Mouse (Mus musculus): ENCODE results near the gene Atn1. TPM values are rescaled to one million over a fixed set of nuclear protein-coding genes. Genes with fewer than 3 reads are reported as not detected.

Atn1 gene
- total RNA-seq, 2 experiments from 2014 or later: 31.8 to 32.4 TPM

GRCm38 (mm10) chr6:124711824-124712782 lies 44.2 kb downstream of the Atn1 start, which contains the start of the genes Emg1 and Phb2:
Gene Emg1 (minus strand): TSS chr6:124712178.
Gene Phb2 (plus strand): TSS chr6:124712336.
- DNase-seq: peak; percentile 98

GRCm38 (mm10) chr6:124708289-124708889 lies 47.9 kb downstream of the Atn1 start:
- no peak for DNase-seq

DNA sequence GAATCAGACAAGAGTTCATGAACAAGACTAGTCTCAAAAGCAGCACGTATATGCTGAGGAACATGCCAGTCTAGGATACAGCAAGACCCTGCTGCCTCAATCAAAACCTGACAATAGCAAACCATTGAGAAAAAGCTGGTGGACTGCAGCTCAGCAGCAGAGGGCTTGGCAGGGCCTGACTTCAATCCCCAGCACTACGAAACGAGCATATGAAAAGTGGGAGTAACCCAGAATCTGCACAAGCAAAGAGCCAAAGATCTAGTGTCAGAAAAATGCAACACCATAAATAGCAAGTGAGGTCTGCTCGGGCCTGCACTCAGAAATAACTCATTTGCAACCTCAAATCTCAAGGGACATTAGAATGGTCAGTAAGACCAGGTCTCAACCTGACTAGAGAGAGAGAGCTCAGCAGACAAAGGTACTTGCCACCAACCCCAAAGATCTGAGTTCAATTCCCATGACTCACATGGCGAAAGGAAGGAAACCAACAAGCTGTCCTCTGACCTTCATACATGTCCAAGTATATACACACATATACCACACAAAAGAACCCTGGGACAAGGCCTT lies 50.2 kb downstream of the Atn1 start:
- no peak for DNase-seq

DNA sequence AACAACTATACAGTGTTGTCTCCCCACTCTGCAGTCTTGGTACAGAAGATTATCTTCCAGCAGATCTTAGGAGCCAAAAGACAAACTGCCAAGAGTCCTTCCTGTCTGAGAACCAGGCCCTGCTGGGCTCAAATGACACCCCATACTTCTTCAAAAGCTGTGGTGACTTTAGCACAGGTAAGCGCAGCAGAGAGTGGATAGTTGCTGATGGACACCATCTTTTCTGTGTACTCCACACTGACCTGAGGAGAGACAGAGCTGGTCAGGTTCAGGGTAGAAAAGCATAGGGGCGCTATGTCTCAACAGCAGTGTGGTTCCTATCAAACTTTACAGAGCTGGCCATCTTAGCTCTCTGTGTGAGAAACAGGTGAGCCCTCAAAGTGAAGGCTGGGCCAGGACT lies 51.9 kb downstream of the Atn1 start:
- no peak for DNase-seq

DNA sequence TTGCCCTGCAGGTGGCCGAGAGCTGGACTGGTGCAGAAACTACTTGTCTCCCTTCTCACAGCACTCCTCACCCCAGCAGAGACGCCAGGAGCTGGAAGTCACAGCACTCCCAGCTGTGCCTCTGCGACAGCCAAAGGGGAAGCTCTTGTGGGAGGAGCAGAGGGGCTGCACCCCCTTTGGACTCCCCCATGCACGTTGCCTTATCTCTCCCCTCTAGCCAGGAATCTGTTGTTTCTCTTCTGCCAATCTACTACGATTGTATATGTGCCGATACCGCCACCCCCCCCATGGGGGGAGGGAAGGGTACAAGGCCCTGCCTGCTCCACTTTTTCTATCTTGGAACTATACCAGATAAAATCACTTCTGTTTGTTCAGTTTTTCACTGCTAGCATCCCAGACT lies 52.5 kb downstream of the Atn1 start:
- no peak for DNase-seq

GRCm38 (mm10) chr6:124702784-124703103 lies 53.6 kb downstream of the Atn1 start:
- peak; percentile 41 for DNase-seq

GRCm38 (mm10) chr6:124702102-124702783 lies 54.1 kb downstream of the Atn1 start:
- DNase-seq: no peak

DNA sequence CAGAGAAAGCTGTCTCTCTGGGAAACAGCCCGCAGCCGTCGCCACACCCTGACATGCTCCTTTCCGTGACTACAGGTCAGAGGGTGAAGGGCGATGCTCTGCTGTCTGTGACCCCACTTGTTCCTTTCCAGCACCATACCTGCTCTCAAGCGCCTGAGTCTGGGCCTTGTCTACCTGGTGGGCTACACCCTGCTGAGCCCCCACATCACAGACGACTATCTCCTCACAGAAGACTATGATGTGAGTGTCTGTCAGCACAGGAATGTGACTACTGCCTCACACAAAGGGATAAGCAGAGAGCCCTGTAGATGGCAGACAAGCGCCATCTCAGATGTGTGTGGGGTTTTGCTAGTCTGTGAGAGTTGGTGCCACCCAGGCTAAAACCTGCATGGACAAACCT lies 55.0 kb downstream of the Atn1 start:
- no peak for DNase-seq

DNA sequence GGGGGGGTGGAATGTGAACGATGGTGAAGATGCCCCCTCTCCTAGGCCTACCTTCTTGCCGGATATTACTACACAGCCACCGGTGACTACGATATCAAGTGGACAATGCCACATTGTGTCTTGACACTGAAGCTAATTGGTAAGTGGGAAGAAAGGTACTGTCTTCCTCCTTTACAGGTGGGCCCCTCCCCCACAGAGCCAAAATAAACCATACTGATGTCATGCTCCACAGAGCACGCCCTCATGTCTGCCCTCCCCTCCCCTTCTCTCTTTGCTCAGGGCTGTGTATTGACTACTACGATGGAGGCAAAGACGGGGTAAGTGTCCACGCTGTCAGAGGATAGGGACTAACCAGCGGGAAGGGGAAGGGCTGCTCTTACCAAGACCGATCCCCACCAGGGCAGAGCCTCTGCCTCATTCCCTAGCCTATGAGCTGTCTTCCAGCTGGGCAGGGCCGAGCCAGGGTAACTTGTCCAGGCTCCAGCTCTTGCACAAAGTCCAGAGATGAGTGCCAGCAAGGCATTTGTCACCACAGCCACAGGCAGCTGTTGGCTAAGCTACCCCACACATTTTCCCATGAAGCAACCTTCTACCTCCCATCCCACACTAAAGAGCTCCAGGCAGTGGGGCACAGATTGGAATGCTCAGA lies 56.2 kb downstream of the Atn1 start:
- DNase-seq: peak; percentile 77

- DNase-seq: no peak
Measured at GRCm38 (mm10) chr6:124699366-124699765, 57.0 kb downstream of the Atn1 start.

DNA sequence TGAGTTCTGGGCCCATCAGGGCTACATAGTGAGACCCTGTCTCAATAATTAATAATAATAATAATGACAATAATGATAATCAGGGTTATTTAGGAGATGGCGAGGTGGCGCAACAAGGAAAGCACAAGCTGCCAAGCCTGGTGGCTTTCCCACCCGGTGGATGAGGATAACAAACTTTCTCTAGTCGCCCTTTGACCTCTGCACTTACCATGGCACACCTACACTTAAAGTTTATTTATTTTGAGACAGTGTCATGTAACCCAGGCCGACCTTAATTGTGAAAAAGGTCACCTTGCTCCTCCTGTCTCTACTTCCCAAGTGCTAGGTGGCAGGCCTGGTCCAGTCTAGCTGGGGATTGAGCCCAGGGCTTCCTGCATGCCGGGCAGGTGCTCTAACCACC lies 57.6 kb downstream of the Atn1 start:
- no peak for DNase-seq

DNA sequence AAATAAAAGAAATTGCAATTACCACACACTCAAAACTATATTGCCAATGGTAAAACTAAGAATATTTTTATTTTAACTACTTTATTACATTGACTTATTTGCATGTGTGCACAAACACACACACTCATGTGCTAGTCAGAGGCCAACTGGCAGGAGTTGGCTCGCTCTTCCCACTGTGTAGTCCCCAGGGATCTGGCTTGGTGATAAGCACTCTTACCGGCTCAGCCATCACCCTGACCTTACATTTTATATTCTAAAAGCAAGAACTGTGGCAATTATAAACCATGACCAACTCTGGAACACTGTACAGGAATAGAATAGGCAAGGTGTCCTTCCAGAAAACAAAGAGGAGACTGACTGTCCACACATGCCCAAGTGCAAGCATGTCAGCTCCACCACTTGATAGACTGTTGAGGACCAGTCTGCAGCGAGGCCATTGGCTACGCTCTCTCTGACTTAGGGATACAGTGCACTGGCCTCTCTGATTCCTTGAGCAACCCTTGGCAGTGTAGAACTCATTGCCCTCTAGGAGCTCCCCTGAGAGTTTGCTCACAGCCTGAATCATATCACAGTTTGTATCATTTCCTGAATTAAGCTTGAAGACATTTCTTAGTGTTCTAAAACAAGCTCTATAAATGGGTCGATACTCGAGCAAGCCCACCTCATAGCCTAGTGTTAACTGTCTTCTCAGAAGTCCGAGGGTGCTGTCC lies 59.7 kb downstream of the Atn1 start:
- DNase-seq: no peak

GRCm38 (mm10) chr6:124694166-124694955 lies 62.0 kb downstream of the Atn1 start:
- DNase-seq: peak; percentile 53

DNA sequence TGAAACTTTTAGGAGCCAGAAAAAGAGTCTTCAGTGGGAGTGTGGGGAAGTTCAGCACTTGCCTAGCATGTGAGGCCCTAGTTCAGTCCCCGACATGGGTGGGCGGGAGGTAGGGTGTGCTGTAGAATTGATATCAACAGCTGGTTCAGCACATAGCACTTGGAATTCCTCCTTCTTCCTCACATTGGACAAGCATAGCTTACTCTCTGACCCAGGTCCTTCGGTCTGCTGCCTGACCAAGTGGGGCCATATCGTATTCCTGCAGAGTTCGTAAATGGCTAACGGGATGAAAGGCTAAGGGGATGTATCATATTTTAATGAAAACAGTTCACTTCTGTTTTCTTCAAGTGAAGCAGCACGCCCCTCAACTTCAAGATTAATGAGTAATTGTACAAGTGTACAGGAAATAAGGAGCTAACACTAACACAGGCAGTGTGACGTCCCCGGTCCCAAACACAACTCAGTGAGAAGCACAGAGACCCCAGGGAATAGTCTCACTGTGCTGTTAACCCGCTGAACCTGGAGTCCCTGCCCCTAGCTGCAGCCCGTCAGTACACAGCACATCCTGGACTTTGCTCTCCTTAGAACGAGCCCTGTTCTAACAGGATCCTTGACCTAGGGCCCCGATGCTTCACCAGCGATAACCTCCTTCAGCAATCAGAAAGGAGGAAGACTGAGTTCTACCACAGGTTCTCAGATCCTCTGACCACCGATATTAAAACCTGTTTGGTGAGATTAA lies 62.9 kb downstream of the Atn1 start:
- DNase-seq: no peak

Small RNAs within 50 kb of the gene (microRNA-seq; reads per million reads assigned to microRNA genes)
- 0.74 to 0.79 reads per million in 2 experiments for gene Mir141 (ENCODE audit: borderline replicate concordance in 2 of 2)
- 8.8 to 14.6 reads per million in 2 experiments for gene Mir200c (ENCODE audit: borderline replicate concordance in 2 of 2)

Other genes with a start within 250 kb of the Atn1 start
- 10 to 100 TPM in 1 of 2 experiments, 1 to 10 TPM in 1; 7.8 to 11.7 TPM for gene C1ra, start 244.1 kb downstream of the Atn1 start, total RNA-seq (2021)
- gene C1s1, start 214.2 kb downstream of the Atn1 start, total RNA-seq (2021): 10 to 100 TPM; 16.5 to 20.8 TPM
- 1 to 10 TPM in 1 of 2 experiments, under 1 TPM in 1; 0.72 to 1.3 TPM for gene C1rb, start 186.2 kb downstream of the Atn1 start, total RNA-seq (2021)
- under 1 TPM; 0.20 to 0.51 TPM for gene C1s2, start 120.4 kb downstream of the Atn1 start, total RNA-seq (2021)
- gene Lpcat3, start 93.5 kb downstream of the Atn1 start, total RNA-seq (2021): 10 to 100 TPM; 14.8 to 18.0 TPM
- 10 to 100 TPM; 53.8 to 58.9 TPM for gene Emg1, start 44.3 kb downstream of the Atn1 start, total RNA-seq (2021)
- gene Phb2, start 44.2 kb downstream of the Atn1 start, total RNA-seq (2021): 100 to 1,000 TPM; 157 TPM
- 1 to 10 TPM; 1.5 to 2.2 TPM for gene Ptpn6, start 17.8 kb downstream of the Atn1 start, total RNA-seq (2021)
- 100 to 1,000 TPM; 163 to 167 TPM for gene Grcc10, start 15.2 kb downstream of the Atn1 start, total RNA-seq (2021)
- 1 to 10 TPM in 1 of 2 experiments, not detected in 1; 2.2 TPM for gene Gm45234, start 503 bp downstream of the Atn1 start, total RNA-seq (2021)
- gene Eno2, start 13.1 kb upstream of the Atn1 start, total RNA-seq (2021): 1 to 10 TPM; 2.1 to 3.0 TPM
- gene Lrrc23, start 23.2 kb upstream of the Atn1 start, total RNA-seq (2021): under 1 TPM in 1 of 2 experiments, not detected in 1; 0.18 TPM
- 1 to 10 TPM; 2.7 to 3.2 TPM for gene Spsb2, start 52.1 kb upstream of the Atn1 start, total RNA-seq (2021)
- 1,000 to 10,000 TPM; 2,445 to 2,599 TPM for gene Tpi1, start 57.8 kb upstream of the Atn1 start, total RNA-seq (2021)
- 10 to 100 TPM; 42.1 to 44.0 TPM for gene Usp5, start 73.0 kb upstream of the Atn1 start, total RNA-seq (2021)
- 1 to 10 TPM; 1.2 TPM for gene Cdca3, start 73.0 kb upstream of the Atn1 start, total RNA-seq (2021)
- 1 to 10 TPM; 1.6 to 1.7 TPM for gene Gnb3, start 83.8 kb upstream of the Atn1 start, total RNA-seq (2021)
- 1 to 10 TPM; 8.2 to 9.3 TPM for gene P3h3, start 101.2 kb upstream of the Atn1 start, total RNA-seq (2021)
- under 1 TPM; 0.23 to 0.32 TPM for gene Gpr162, start 107.5 kb upstream of the Atn1 start, total RNA-seq (2021)
- 1 to 10 TPM in 1 of 2 experiments, not detected in 1; 1.2 TPM for gene Cd4, start 131.7 kb upstream of the Atn1 start, total RNA-seq (2021)
- under 1 TPM in 1 of 2 experiments, not detected in 1; 0.51 TPM for gene Lag3, start 155.2 kb upstream of the Atn1 start, total RNA-seq (2021)
- gene Ptms, start 163.6 kb upstream of the Atn1 start, total RNA-seq (2021): 100 to 1,000 TPM; 126 to 152 TPM
- 100 to 1,000 TPM; 207 to 210 TPM for gene Mlf2, start 174.9 kb upstream of the Atn1 start, total RNA-seq (2021)
- gene Cops7a, start 209.0 kb upstream of the Atn1 start, total RNA-seq (2021): 10 to 100 TPM; 96.2 to 99.0 TPM
- not detected for gene Pianp, start 240.2 kb upstream of the Atn1 start, total RNA-seq (2021)

All from gastrocnemius, postnatal 25 days (tissue).